Mouse (Mus musculus): ENCODE results near the gene Vmn2r71.

The Vmn2r71 gene

DNA sequence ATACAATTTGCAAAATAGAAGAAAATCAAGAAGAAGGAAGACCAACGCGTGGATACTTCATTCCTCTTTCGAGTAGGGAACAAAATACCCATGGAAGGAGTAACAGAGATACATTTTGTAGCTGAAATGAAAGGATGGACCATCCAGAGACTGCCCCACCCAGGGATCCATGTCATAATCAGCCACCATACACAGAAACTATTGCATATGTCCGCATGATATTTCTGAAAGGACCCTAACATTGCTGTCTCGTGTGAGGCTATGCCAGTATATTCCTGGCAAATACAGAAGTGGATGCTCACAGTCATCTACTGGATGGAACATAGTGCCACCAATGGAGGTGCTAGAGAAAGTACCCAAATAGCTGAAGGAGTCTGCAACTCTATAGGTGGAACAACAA is at the start of gene Vmn2r71:
Vmn2r71 (plus strand) TSS at position 301 of the 400 bp plus-strand sequence.
- DNase-seq (ENCODE audit: low spot score), result no peak

DNA sequence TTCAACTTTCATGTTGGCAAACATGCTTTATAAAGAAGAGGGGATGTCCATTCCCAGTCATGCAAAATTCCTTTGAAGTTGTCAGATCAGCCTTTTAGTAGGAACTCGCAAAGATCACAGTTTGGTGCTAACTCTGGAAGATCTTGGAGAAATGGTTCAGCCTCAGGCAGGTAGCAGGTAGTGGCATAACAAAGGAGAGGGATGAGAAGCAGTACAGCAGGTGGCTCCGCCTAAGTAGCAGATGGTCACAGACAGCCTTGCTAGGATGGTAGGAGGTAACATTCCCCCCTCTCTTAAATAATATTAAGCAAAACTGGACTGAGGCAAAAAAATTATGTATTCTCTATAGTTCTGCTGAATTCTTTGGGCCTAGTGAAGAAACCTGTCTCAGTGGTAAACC is 20.8 kb upstream of the Vmn2r71 start:
- no peak for DNase-seq (ENCODE audit: low spot score)

DNA sequence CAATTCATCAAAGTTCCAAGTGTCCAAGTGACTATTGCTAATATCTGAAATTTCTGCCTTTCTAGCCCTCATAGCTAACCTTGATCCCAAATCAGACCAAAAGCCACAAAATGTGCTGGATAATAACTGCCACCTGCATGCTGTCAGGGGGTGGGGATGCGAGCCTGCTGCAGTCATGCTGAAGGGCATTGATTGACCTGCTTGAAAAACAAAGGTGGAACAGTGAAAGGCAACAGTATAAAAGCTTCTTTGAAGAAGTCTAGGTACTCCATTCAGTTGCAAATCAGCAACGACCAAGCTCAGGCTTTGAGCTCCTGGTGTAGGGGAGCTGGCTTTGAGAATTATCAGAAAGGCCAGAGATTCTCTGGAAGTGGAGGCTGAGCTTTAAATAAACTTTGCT is 19.8 kb upstream of the Vmn2r71 start:
- DNase-seq (ENCODE audit: low spot score), result no peak

DNA sequence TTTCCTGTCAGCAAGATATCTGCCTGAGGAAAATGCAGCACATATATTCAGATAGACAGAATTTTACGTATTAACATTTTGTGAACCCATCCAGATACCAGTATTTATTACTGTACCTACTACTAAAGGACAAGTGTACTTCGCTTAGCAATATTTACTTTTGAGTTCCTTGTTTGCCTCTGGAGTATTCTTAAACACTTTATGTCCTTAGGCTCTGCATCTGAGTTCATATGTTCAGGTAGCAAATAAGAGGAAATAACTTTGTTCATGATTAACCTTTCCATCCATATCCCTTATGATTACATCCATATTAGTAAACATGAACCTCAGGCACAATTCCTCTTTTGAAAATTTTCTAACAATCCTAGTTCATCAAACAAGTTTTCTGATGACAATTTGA is 6.2 kb downstream of the Vmn2r71 start, which contains the start of gene Vmn2r70:
Vmn2r70 (minus strand) TSS at position 101 of the 400 bp plus-strand sequence.
- DNase-seq (ENCODE audit: low spot score), result no peak

Data from ovary, postnatal 10 days (tissue).